Mouse (Mus musculus) lung, embryonic 15.5 days (tissue): ENCODE data around the gene Ttc21a. TPM values are rescaled to one million over a fixed set of nuclear protein-coding genes. Genes with fewer than 3 reads are reported as not detected.

Source experiments
- ATAC-seq: fragments of 200-750 bp; cut with Nextera tagmentation; 2 replicates; pipeline ENCODE4 v1.8.0; 2017; ENCODE audit warnings: moderate number of reproducible peaks, borderline replicate concordance; ENCODE audit not compliant: low FRiP score, low TSS enrichment; ENCODE audit errors: extremely low read depth
- H3K27ac ChIP-seq: fragments of 300-500 bp; sonication (generic); 2 replicates; pipeline ENCODE4 v1.5.1; 2015; ENCODE audit warnings: moderate library complexity, mild to moderate bottlenecking, inconsistent platforms
- H3K27me3 ChIP-seq: fragments of 300-500 bp; sonication (generic); 2 replicates; pipeline ENCODE4 v1.6.1; 2015; ENCODE audit warnings: inconsistent platforms
- H3K36me3 ChIP-seq: fragments of 300-500 bp; sonication (generic); 2 replicates; pipeline ENCODE4 v1.6.1; 2015; ENCODE audit warnings: inconsistent platforms
- H3K4me1 ChIP-seq: fragments of 300-500 bp; sonication (generic); 2 replicates; pipeline ENCODE4 v1.6.1; 2015; ENCODE audit warnings: inconsistent platforms
- H3K4me2 ChIP-seq: fragments of 300-500 bp; sonication (generic); 2 replicates; pipeline ENCODE4 v1.6.1; 2015; ENCODE audit warnings: inconsistent platforms, mild to moderate bottlenecking, moderate library complexity
- H3K4me3 ChIP-seq: fragments of 300-500 bp; sonication (generic); 2 replicates; pipeline ENCODE4 v1.5.1; 2015; ENCODE audit warnings: mild to moderate bottlenecking, inconsistent platforms
- H3K9ac ChIP-seq: fragments of 300-500 bp; sonication (generic); 2 replicates; pipeline ENCODE4 v1.6.1; 2015; ENCODE audit warnings: inconsistent platforms
- H3K9me3 ChIP-seq: fragments of 300-500 bp; sonication (generic); 2 replicates; pipeline ENCODE4 v1.6.1; 2016; ENCODE audit warnings: inconsistent platforms
- WGBS: fragments of 180-500 bp; shearing (Covaris S2); methylation state at CpG from one replicate; pipeline ENCODE4 v1.1.7; 2015; 5-methylcytosine and 5-hydroxymethylcytosine counted together
- polyA plus RNA-seq: library from polyadenylated mRNA; unstranded; fragments of >200 nt; fragmentation: Nextera tagmentation; extraction: Ambion mirVana; gene quantifications from 2 replicates; pipeline ENCODE4 v1.2.1, GENCODE M21; 2015

The Ttc21a gene
- polyA plus RNA-seq, 1 experiment from 2014 or later, result 1.1 TPM

DNA sequence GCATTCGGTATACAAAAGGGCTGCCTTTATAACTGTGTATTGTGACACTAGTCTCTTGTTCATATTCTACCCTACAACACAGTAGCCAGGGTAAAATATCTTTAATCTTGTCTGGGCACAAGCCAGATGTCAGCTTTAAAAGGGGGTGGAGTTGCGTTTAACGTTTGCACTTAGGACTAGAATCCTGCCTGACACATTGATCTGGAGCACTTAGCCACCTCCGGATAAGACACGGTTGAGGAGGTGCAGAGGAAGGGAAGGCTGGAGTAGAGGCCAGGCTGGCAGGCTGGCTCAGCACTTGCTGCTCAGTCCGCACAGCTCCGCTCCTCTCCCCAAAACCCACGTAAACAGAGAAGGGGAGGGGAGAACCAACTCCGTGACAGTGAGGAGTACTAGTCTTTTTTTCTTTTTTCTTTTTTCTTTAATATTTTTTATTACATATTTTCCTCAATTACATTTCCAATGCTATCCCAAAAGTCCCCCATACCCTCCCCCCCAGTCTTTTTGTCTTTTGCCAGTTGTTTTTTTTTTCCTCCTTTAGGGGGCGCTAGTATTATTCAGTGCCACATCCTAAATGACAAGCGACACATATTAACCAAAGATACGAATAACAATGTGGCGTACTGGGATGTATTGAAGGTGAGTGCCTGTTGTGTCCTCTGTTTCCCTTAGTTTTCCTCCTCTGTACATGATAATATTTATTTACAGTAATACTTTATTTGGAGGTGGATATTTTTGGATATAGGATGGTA is 24.1 kb upstream of the Ttc21a start:
- 68% methylated on average over 13 of the region's 13 CpGs for WGBS
- Histone ChIP-seq H3K9me3 (no peaks in the 10 kb centered on the region), H3K36me3 (peaks cover 87% of the 10 kb centered on the region), H3K4me2 (no peak overlapping the region), H3K27me3 (no peaks in the 10 kb centered on the region), H3K4me3 (no peak overlapping the region), H3K4me1 (no peaks in the 10 kb centered on the region), H3K9ac (no peak overlapping the region), H3K27ac (no peak overlapping the region)
- no peak for ATAC-seq

DNA sequence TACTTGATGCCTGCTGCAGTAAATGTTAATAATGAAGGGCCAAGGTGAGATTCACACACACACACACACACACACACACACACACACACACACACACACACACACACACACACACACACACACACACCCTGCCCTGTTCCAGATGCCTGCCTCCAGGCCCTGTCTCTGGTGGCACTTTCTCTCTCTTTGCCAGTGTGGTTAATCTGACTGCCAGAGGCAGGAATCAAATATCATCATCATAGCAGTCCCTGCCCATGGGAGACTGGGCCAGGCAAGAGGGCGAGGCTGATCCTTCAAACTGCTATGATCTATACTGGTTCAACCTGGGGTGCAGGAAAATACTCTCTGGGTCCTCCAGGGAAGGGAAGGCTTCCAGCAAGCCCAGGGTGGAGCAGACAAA is 17.5 kb upstream of the Ttc21a start:
- Histone ChIP-seq H3K4me3 (no peak overlapping the region), H3K4me2 (no peak overlapping the region), H3K36me3 (peaks cover 79% of the 10 kb centered on the region), H3K9me3 (no peaks in the 10 kb centered on the region), H3K4me1 (peaks cover 6% of the 10 kb centered on the region; the same call in 1 of the 2 replicates), H3K27ac (no peak overlapping the region), H3K9ac (no peak overlapping the region), H3K27me3 (no peaks in the 10 kb centered on the region)
- WGBS, result 82% methylated on average over 1 of the region's 1 CpGs
- no peak for ATAC-seq

DNA sequence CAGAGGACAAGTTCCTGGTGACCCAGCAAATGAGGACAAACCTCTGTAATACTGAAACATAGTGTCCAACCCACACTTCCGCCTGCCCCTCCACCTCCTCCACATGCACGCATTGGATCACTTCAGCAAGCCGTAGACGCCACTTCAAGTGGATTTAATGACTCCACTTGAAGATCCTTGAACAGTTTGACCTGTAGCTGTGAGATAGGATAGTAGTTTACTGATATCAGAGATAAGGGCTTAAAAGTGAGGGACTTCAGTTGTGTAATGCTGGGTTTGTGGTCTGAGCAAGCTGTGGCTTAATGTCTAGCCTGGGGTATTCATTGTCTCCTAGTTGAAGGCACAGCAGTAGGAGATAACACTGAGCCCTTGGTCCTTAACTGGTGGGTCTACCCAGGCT is 13.9 kb upstream of the Ttc21a start:
- ATAC-seq, result no peak
- Histone ChIP-seq H3K27ac (no peak overlapping the region), H3K4me2 (no peak overlapping the region), H3K4me3 (no peak overlapping the region), H3K36me3 (peaks cover 71% of the 10 kb centered on the region), H3K9ac (no peak overlapping the region), H3K4me1 (peaks cover 25% of the 10 kb centered on the region), H3K27me3 (no peaks in the 10 kb centered on the region), H3K9me3 (no peaks in the 10 kb centered on the region)
- 66% methylated on average over 4 of the region's 4 CpGs for WGBS

DNA sequence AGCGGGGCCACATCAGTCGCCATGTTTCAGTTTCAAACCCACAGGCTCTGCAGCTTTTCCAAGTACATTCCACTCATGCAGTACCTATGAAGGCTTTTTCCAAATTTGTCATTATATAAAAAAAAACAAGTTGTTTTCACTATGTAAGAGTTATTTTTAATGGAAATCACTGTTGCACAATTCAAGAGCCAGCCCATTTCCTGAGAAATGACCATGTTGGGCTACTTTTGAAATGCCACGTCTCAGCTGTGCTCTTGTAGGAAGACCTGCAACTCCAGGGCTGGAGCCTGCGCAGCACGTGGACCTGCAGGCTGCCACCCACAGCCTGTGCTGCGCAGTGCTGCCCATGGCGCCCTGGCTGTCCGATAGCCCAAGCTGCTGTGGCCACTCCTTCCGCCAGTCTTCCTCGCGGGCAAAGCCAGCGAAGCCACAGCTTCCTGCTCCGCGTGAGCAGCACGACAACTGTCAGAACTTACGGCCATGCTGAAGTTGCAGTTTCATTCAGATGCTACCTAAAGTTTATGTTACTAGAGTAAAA is 12.2 kb upstream of the Ttc21a start:
- Histone ChIP-seq H3K4me3 (no peak overlapping the region), H3K4me2 (peak overlapping the region; percentile 38; the same call in 1 of the 2 replicates), H3K9ac (no peak overlapping the region), H3K9me3 (no peaks in the 10 kb centered on the region), H3K36me3 (peaks cover 68% of the 10 kb centered on the region), H3K27me3 (no peaks in the 10 kb centered on the region), H3K27ac (peak overlapping the region; percentile 94), H3K4me1 (peaks cover 25% of the 10 kb centered on the region)
- WGBS, result 58% methylated on average over 16 of the region's 16 CpGs
- peak; percentile 56; the same call in 1 of the 2 replicates for ATAC-seq

DNA sequence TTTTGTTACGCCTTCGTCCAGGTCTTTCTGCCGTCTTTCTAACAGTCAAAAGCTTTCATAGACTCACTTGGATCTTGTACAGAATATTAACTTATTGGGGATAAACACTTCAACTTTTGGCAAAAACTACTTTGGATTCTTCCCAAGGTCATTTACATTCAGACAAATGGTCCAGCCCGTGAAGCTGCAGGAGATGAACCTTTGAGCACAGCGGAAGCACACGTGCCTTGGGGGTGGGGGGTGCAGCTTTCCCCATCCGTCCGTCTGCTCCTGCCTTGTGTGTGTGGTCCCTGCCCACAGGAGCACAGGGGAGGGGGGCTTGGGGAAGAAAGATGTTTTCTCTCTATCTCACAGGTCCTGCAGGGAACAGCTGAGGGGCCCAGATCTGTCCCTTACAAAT is 11.7 kb upstream of the Ttc21a start:
- H3K36me3 ChIP-seq, result peaks cover 68% of the 10 kb centered on the region
- 51% methylated on average over 8 of the region's 8 CpGs for WGBS
- peak; percentile 78 for ATAC-seq
- no peaks in the 10 kb centered on the region for H3K27me3 ChIP-seq
- no peaks in the 10 kb centered on the region for H3K9me3 ChIP-seq
- H3K4me3 ChIP-seq, result no peak overlapping the region
- H3K4me2 ChIP-seq, result peak overlapping the region; percentile 38; the same call in 1 of the 2 replicates
- peak overlapping the region; percentile 94 for H3K27ac ChIP-seq
- H3K9ac ChIP-seq, result no peak overlapping the region
- peaks cover 25% of the 10 kb centered on the region for H3K4me1 ChIP-seq

DNA sequence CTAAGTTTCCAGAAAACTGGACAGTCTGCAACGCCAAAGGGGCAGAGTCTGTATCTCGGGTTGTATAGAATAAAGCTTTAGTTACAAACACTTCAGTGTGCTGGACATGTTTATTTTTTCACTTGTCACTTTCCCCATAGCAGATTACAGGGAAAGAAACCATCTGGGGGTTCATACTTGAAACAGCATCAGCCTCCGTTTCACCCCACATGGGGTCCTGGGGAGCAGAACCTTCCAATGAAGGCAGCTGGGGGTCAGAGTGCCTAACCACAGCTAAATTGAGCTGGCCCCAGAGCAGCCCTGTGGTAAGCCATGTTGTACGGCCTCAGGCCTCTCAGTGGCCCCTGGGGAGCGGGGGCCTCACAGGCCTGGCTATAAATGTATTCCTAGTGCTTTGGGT is 10.9 kb upstream of the Ttc21a start:
- Histone ChIP-seq H3K9ac (no peak overlapping the region), H3K4me2 (0 out of 2 replicates have a peak overlapping the region, but pooled peaks have one; percentile 38), H3K27ac (peak overlapping the region; percentile 94)

DNA sequence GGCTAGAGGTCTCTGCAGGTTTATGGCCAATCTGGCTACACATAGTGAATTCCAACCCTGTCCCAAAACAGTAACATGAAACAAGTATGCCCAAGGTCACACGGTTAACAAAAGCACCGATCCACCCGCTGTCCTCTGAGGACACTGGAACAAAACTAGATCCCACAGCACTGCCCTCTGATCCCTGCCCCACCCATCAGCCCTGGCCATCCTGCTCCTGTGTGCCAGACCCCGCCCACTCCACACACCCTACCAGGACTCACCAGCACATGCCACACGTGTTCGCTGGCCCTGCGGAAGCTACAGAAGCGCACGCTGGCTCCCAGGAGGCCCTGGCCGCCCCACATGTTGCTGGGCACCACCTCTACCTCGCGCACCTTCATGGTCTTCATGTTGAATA is 5.0 kb upstream of the Ttc21a start:
- ATAC-seq, result no peak
- Histone ChIP-seq H3K27me3 (no peaks in the 10 kb centered on the region), H3K36me3 (peaks cover 43% of the 10 kb centered on the region)

More for the DNA sequence above, 10.9 kb upstream of the Ttc21a start:
- 37% methylated on average over 5 of the region's 5 CpGs for WGBS
- H3K9me3 ChIP-seq, result no peaks in the 10 kb centered on the region
- H3K27me3 ChIP-seq, result no peaks in the 10 kb centered on the region
- ATAC-seq, result peak; percentile 79
- H3K4me3 ChIP-seq, result no peak overlapping the region
- peaks cover 25% of the 10 kb centered on the region for H3K4me1 ChIP-seq
- peaks cover 66% of the 10 kb centered on the region for H3K36me3 ChIP-seq

DNA sequence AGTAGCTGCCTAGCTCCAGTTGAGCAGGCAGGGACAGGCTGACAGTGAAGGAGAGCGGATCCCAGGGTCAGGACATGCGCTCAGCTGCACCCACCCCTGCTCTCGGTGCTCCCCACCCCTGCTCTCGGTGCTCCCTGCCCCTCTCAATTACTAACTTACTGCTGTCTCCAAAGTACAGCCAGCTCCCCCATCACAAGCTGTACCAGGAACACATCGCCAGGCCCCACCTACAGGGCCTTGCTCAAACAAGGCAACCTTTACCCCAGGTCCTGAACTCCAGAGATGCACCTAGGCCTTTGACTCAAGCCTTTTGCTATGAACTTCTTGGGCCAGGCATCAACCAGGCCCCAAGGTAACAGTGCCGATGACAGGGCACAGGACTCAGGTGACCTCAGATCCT is 3.7 kb upstream of the Ttc21a start:
- no peak for ATAC-seq
- WGBS, result 89% methylated on average over 6 of the region's 6 CpGs
- Histone ChIP-seq H3K36me3 (peaks cover 31% of the 10 kb centered on the region), H3K9ac (no peak overlapping the region), H3K4me1 (peaks cover 13% of the 10 kb centered on the region), H3K4me3 (no peak overlapping the region), H3K27ac (no peak overlapping the region), H3K9me3 (no peaks in the 10 kb centered on the region), H3K4me2 (no peak overlapping the region), H3K27me3 (no peaks in the 10 kb centered on the region)

More for the DNA sequence above, 5.0 kb upstream of the Ttc21a start:
- Histone ChIP-seq H3K4me3 (no peak overlapping the region), H3K9me3 (no peaks in the 10 kb centered on the region), H3K4me2 (no peak overlapping the region), H3K4me1 (peaks cover 12% of the 10 kb centered on the region), H3K9ac (no peak overlapping the region), H3K27ac (no peak overlapping the region)
- WGBS, result 87% methylated on average over 12 of the region's 12 CpGs

DNA sequence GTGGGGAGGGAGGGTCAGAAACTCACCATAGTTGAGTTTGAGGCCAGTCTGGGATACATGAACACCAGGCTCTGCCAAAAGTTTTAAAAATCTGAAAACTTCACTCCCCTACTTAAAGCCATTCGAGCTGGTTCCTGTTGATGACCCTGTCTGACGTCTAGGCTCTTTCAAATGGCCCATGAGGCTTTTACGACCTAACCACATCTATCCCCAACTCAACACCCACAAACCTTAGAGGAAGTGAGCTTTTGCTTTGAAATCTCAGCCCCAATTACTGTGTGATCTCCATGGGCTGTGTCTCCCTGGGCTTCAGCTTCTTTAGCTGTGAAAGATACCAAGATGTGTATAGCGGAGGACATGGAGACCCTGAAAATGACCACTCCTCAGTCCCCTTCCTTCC is 1.1 kb downstream of the Ttc21a start:
- WGBS, result 85% methylated on average over 4 of the region's 4 CpGs
- no peak overlapping the region for H3K4me3 ChIP-seq
- H3K4me2 ChIP-seq, result no peak overlapping the region
- no peak overlapping the region for H3K9ac ChIP-seq
- no peaks in the 10 kb centered on the region for H3K36me3 ChIP-seq
- peaks cover 26% of the 10 kb centered on the region for H3K4me1 ChIP-seq
- no peaks in the 10 kb centered on the region for H3K9me3 ChIP-seq
- no peak overlapping the region for H3K27ac ChIP-seq
- no peaks in the 10 kb centered on the region for H3K27me3 ChIP-seq
- ATAC-seq, result no peak

DNA sequence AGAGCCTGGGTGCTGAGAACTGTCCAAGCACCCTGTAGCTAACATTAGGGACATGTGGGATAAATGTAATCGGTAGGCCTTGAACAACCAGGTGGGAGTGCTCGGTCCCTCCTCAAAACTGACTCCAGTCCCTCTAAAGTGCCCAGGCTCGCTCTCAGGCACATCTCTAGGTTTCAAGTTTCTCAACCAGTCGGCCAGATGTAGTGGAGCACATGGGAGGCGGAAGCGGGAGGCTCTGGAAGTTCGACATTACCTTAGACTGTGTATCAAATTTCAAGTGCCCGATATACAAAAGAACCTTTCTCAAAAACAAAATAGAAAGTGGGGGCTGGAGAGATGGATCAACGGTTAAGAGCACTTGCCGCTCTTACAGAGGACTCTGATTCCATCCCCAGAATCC is 2.2 kb downstream of the Ttc21a start:
- Histone ChIP-seq H3K4me1 (peaks cover 26% of the 10 kb centered on the region), H3K9ac (no peak overlapping the region), H3K9me3 (no peaks in the 10 kb centered on the region), H3K4me3 (no peak overlapping the region), H3K27ac (no peak overlapping the region), H3K36me3 (no peaks in the 10 kb centered on the region), H3K27me3 (no peaks in the 10 kb centered on the region), H3K4me2 (no peak overlapping the region)
- no peak for ATAC-seq
- WGBS, result 58% methylated on average over 10 of the region's 10 CpGs

DNA sequence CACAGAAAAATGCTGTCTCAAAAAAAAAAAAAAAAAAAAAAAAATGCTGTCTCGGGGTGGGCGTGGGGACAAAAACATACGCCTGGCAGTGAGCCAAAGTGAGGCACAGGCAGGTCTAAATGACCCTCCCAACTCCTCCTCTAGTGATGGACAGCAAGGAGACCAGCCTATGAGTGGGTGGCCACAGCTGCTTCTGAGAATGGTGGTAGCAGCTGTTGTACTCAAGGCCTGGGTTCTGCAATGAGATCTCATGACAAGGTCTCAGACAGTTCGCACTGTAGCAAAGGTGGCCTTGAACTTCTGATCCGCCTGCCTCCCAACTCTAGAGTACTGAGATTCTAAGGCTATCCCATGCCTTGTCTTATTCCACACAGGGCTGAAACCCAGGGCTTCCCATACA is 4.0 kb downstream of the Ttc21a start:
- H3K27ac ChIP-seq, result no peak overlapping the region
- H3K9ac ChIP-seq, result no peak overlapping the region
- ATAC-seq, result no peak
- 73% methylated on average over 5 of the region's 5 CpGs for WGBS
- no peaks in the 10 kb centered on the region for H3K27me3 ChIP-seq
- H3K4me3 ChIP-seq, result no peak overlapping the region
- H3K4me1 ChIP-seq, result peaks cover 23% of the 10 kb centered on the region
- no peaks in the 10 kb centered on the region for H3K9me3 ChIP-seq
- no peaks in the 10 kb centered on the region for H3K36me3 ChIP-seq
- H3K4me2 ChIP-seq, result no peak overlapping the region

DNA sequence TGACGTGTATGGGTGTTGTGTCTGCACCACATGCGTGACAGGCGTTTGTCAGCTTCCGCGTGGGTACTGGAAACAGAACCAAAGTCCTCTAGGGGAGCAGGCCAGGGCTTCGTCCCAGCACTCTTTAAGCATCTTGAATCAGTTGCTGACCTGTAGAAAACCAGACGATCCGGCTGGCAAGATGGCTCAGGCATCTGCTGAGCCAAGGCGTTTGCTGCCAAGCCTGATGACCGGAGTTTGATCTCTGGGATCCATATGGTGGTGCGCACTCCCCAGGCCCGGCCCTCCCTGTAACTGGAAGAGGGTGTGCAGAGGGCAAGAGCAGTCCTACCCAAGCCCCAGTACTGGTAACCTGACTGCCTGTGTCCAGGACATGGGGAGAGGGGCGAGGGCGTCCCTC is 4.5 kb downstream of the Ttc21a start:
- Histone ChIP-seq H3K4me1 (peaks cover 19% of the 10 kb centered on the region), H3K27me3 (no peaks in the 10 kb centered on the region), H3K27ac (no peak overlapping the region), H3K36me3 (no peaks in the 10 kb centered on the region), H3K4me3 (no peak overlapping the region), H3K4me2 (no peak overlapping the region), H3K9me3 (no peaks in the 10 kb centered on the region), H3K9ac (no peak overlapping the region)
- WGBS, result 73% methylated on average over 14 of the region's 14 CpGs
- no peak for ATAC-seq
